Mouse (Mus musculus) thymus, postnatal 25 days (tissue): ENCODE measurements around the gene Selenov.
A peak's percentile ranks its signal among the peaks of the same experiment; 100 is the strongest.
"Not testable (repeated sequence)": the region's sequence is repeated elsewhere in the genome, so short reads cannot be mapped to it uniquely, and the experiment has no call there.

Experiments used
- DNase-seq: peaks from one replicate; pipeline ENCODE4 v3.0.0; 2022

Selenov gene

GRCm38 (mm10) chr7:28290165-28290564 lies 821 bp downstream of the Selenov start:
- peak; percentile 14 for DNase-seq

DNA sequence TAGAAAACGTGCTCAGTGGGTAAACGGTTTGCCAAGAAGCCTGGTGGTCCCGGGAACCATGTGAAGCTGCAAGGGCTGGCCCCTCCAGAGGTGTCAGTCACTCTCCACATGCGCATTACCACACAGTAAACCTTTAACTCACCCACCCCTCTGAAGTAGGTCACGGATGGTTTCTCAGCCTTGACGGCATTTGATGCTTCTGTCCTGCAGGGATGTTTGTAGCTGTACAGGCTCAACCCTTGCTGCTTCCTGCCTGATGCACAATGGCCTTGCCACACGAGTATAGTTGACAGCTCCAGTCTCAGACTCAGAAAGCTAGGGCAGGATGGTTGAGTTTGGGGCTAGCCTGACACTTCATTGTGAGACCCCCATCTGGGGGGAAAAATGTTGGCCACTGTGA lies 10.4 kb downstream of the Selenov start:
- DNase-seq = peak; percentile 38

DNA sequence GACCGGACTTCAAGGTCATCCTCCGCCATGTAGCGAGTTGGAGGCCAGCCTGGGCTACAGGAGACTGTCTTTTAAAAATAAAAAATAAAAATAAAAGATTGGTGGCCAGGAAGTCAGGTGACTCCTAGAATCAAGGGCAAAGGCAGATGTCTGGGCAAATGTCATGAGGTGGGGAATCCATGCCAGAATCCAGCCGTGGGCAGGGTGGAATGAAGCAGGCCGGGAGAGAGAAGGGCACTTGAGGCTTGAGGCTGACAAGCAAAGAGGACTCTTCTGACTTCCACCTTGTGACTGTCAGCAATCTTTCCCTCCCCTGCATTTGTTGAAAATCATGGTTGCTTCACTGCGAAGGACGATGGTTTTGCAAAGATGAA lies 12.7 kb downstream of the Selenov start:
- no peak for DNase-seq

- DNase-seq = peak; percentile 95
Measured at GRCm38 (mm10) chr7:28277615-28278278, 13.2 kb downstream of the Selenov start, which contains the start of gene Eid2b. Gene Eid2b, plus strand, starts transcription at chr7:28277739.

DNA sequence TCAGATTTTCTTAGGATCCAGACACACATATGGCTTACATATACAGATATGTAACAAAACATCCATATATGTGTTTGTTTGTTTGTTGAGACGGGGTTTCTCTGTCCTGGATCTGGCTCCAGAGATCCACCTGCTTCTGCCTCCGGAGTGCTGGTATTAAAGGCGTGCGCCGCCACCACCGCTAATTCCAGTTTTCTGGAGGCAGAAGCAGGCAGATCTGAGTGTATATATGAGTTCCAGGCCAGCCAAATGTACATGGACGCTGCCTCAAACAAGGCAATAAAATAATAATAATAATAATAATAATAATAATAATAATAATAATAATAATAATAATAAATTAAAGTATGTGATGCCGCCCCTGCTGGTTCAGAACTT lies 13.8 kb downstream of the Selenov start:
- DNase-seq = no peak

GRCm38 (mm10) chr7:28271761-28272160 lies 19.2 kb downstream of the Selenov start:
- no peak for DNase-seq

DNA sequence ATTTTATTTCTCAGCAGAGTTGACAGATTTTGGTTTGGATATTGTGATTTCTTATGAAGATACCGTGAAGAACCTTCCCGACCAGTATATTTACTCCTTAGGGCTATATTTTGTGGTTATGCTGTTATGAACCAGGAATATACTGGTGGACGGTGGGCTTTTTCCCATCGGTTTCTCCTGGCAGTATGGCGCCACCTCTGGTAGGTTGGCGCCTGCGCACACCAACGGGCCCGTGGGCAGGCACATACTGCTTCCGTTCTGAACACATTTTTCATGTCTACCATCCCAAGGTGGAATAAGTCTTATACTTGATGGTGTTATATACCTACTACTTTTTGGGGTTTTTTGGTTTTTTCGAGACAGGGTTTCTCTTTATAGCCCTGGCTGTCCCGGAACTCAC lies 21.6 kb downstream of the Selenov start:
- DNase-seq = no peak

DNA sequence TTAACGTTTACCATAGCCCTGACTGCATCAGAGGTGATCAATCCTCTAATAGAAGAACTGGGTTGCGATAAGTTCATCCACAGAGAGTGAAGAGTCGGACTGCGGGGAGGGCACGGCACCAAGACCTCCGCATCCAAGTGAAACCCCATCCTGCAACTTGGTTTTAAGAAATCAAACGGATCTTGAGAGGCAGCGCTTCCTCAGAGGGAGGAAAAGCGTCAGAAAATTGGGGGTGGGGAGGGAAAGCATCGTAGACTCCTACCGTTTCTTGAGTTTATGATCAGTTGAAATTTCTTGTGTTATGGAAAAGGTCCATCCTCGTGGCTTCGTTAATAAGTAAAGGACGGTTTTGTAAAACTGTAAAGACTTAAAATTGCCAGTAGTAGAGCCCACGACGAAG lies 22.4 kb downstream of the Selenov start:
- DNase-seq = no peak

- peak; percentile 47 for DNase-seq
Measured at GRCm38 (mm10) chr7:28268042-28268531, 22.9 kb downstream of the Selenov start.

DNA sequence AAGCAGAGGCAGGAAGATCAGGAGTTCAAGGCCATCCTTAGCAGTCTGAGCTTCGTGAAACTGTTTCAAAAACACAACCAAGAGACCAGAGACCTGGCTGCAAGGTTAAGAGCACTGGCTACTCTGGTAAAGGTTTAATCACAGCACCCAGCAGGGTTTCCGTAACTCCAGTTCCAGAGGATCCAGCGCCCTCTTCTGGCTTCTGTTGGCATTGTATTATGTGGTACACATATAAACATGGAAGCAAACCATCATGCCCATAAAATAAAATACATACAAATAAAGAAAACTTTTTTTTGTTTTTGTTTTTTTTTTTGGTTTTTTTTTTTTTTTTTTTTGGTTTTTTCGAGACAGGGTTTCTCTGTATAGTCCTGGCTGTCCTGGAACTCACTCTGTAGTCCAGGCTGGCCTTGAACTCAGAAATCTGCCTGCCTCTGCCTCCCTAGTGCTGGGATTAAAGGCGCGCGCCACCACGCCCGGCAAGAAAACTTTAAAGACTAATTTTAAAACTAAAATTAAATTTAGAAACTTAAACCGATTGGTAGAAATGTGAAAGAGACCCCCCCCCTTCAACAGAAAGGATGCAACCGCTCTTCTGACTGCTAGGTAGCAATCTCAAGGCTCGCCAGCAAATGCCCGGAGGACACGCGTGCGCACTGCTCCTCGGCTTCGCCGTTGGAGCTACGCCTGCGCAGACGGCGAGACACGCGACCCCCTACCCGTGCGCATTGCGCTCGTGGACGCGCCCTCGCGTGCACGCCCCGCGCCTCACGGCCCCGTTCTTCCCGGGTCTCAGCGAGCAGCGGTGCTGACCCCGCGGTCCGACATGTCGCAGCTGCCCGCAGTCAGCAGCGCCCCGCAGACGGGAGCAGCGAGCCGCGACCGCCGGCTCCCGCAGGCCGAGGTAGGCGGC lies 23.6 kb downstream of the Selenov start, which contains the start of gene Eid2:
Eid2 (plus strand) TSS at position 753 of the 913 bp plus-strand sequence.
- peak; percentile 72 for DNase-seq

- DNase-seq = no peak
Measured at GRCm38 (mm10) chr7:28265391-28265790, 25.6 kb downstream of the Selenov start.

DNA sequence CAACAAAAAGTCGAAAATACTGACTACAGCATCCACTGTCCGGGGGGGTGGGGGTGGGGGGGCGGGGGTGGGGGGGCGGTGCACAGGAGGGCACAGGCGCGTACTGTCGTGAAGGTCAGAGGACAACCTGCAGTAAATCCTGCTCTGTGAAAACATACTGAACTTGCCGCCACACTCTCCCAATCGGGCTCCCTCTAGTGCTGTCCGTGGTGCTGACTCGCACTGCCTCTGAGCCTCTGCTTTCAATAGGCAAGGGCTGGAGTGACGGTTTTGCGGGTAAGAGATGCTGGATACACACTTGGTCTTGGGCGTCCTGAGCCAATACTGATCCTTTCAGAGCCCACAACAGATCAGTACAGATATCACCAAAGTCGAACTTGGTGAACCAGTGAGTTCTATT lies 27.2 kb downstream of the Selenov start:
- peak; percentile 71 for DNase-seq

DNA sequence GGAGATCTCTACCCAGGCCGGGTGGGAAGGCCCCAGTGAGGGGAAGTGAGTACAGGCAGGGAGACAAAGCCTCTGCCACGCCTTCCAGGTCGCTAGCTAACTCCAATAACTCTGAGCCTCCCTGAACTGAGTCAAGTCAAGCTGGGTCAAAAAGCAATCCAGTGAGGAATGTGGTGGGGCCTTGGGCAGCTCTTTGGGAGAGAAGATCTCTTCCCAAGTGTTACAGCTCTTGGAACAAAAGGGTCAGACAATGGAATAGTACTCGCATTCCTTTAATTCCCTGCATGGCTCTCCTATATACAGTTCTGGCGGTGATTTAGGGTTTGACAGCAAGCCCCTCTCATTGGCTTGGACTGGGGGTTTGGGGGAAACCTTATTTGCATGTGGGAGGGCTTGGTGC lies 28.1 kb downstream of the Selenov start:
- no peak for DNase-seq

GRCm38 (mm10) chr7:28255476-28255875 lies 35.5 kb downstream of the Selenov start:
- DNase-seq = no peak

GRCm38 (mm10) chr7:28254591-28254990 lies 36.4 kb downstream of the Selenov start:
- DNase-seq = no peak

- DNase-seq = no peak
Measured at GRCm38 (mm10) chr7:28251976-28252375, 39.0 kb downstream of the Selenov start.

GRCm38 (mm10) chr7:28248957-28249356 lies 42.0 kb downstream of the Selenov start:
- DNase-seq = no peak

DNA sequence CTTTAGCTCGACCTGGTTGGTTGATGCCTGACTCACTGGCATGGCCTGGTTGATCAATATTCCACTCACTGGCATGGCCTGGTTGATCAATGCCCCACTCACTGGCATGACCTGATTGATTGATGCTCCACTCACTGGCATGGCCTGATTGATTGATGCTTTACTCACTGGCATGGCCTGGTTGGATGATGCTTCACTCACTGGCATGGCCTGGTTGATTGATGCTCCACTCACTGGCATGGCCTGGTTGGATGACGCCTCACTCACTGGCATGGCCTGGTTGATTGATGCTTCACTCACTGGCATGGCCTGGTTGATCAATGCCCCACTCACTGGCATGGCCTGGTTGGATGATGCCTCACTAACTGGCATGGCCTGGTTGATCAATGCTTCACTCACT lies 47.0 kb downstream of the Selenov start:
- not testable (repeated sequence) for DNase-seq
